7 mouse cellular contexts compared by ENCODE assay signal in genomic region chr8:122676621-122677480, GRCm38 (mm10). TPM values are rescaled to one million over a fixed set of nuclear protein-coding genes. Genes with fewer than 3 reads are reported as not detected.
A peak's percentile ranks its signal among the peaks of the same experiment; 100 is the strongest.
DNase-seq lines count a peak whose midpoint lies in the region; ATAC-seq and TF ChIP-seq lines count a peak whose summit lies in the region.

No protein-coding gene starts in this region.

- peak; percentile 79 to 90 for DNase-seq in heart, adult 18-20 months
- peak; percentile 72 for DNase-seq in kidney, adult 11 months
- peak; percentile 75 for DNase-seq in limb, embryonic 11.5 days (ENCODE audit: low spot score)
- DNase-seq in thymus, postnatal 25 days = peak; percentile 22

- H3K4me1 ChIP-seq in bone marrow, adult 2 months (ENCODE audit: control insufficient read depth, insufficient read depth, low read length) = peaks cover 2% of the 10 kb centered on the region
- H3K4me1 ChIP-seq in limb, embryonic 11.5 days (ENCODE audit: control insufficient read depth, insufficient read depth, low read length) = peaks cover 34% of the 10 kb centered on the region
- peaks cover 79% of the 10 kb centered on the region for H3K4me1 ChIP-seq in midbrain, embryonic 13.5 days (replicated peaks)

- ATAC-seq in common myeloid progenitor, adult 5-6 weeks (replicated peaks; ENCODE audit: low read depth, poor library complexity, severe bottlenecking) = peak; percentile 40
- peak; percentile 55; the same call in 1 of the 2 replicates for ATAC-seq in limb, embryonic 11.5 days (ENCODE audit: insufficient number of reproducible peaks, low FRiP score, low TSS enrichment, low read depth)
- ATAC-seq in midbrain, embryonic 13.5 days = peak; percentile 55

- TF ChIP-seq POLR2A in bone marrow, adult 2 months (IDR thresholded peaks at IDR 0.05; ENCODE audit: borderline replicate concordance, control insufficient read depth, low read depth, low read length) = no peak

- no peak overlapping the region; the same call in 1 of the 2 replicates for H3K27ac ChIP-seq in bone marrow, adult 2 months (ENCODE audit: control insufficient read depth, insufficient read depth, low read depth, low read length, poor library complexity)
- H3K27ac ChIP-seq in limb, embryonic 11.5 days (replicated peaks; ENCODE audit: low read depth, low read length) = peak overlapping the region; percentile 23; the same call in 1 of the 2 replicates
- peak overlapping the region; percentile 96 for H3K27ac ChIP-seq in midbrain, embryonic 13.5 days

- no peaks in the 10 kb centered on the region; the same call in 1 of the 2 replicates for H3K36me3 ChIP-seq in limb, embryonic 11.5 days (ENCODE audit: control insufficient read depth, insufficient read depth, low read length)
- 0 out of 2 replicates have a peak, but pooled peaks cover 8% of the 10 kb centered on the region for H3K36me3 ChIP-seq in midbrain, embryonic 13.5 days

- 35% methylated on average over 16 of the region's 16 CpGs for WGBS in bone marrow, adult 2 months
- 14% methylated on average over 16 of the region's 16 CpGs for WGBS in limb, embryonic 11.5 days
- WGBS in midbrain, embryonic 13.5 days = 13% methylated on average over 16 of the region's 16 CpGs

- peak overlapping the region; percentile 52 for H3K4me3 ChIP-seq in bone marrow, adult 2 months (replicated peaks; ENCODE audit: control insufficient read depth, low read depth, low read length)
- H3K4me3 ChIP-seq in limb, embryonic 11.5 days (ENCODE audit: low read depth, low read length) = peak overlapping the region; percentile 70
- H3K4me3 ChIP-seq in midbrain, embryonic 13.5 days (replicated peaks) = peak overlapping the region; percentile 85

- no peak for TF ChIP-seq CTCF in bone marrow, adult 2 months (IDR thresholded peaks at IDR 0.05; ENCODE audit: control insufficient read depth, insufficient read depth, low read length)

- no peaks in the 10 kb centered on the region for H3K9me3 ChIP-seq in limb, embryonic 11.5 days (ENCODE audit: control insufficient read depth, low read length)
- no peaks in the 10 kb centered on the region for H3K9me3 ChIP-seq in midbrain, embryonic 13.5 days

- H3K9ac ChIP-seq in limb, embryonic 11.5 days (ENCODE audit: low read length) = peak overlapping the region; percentile 73; the same call in 1 of the 2 replicates
- peak overlapping the region; percentile 91 for H3K9ac ChIP-seq in midbrain, embryonic 13.5 days (replicated peaks)

- H3K4me2 ChIP-seq in limb, embryonic 11.5 days (ENCODE audit: low read depth, severe bottlenecking) = peak overlapping the region; percentile 99
- peak overlapping the region; percentile 77 for H3K4me2 ChIP-seq in midbrain, embryonic 13.5 days (replicated peaks)

- peaks cover 23% of the 10 kb centered on the region for H3K27me3 ChIP-seq in limb, embryonic 11.5 days (ENCODE audit: control insufficient read depth, insufficient read depth, low read length)
- H3K27me3 ChIP-seq in midbrain, embryonic 13.5 days = peaks cover 48% of the 10 kb centered on the region

RNA-seq across cellular contexts. Expression of gene Cbfa2t3, which starts 22.1 kb away (rescaled TPM):
- polyA plus RNA-seq in bone marrow, adult 2 months (2011; ENCODE audit: insufficient read depth, insufficient read length, low replicate concordance, missing spikeins) = 16.3 and 58.8 TPM in 2 replicates
- 9.0 and 28.2 TPM in 2 replicates for total RNA-seq in common myeloid progenitor, adult 5-6 weeks (2017)
- total RNA-seq in heart, adult 18-20 months (2021) = 10 to 100 TPM; 18.7 to 20.4 TPM
- 3.3 and 4.5 TPM in 2 replicates for polyA plus RNA-seq in limb, embryonic 11.5 days (2014; fragmentation: Nextera tagmentation; extraction: Ambion mirVana)
- polyA plus RNA-seq in midbrain, embryonic 13.5 days (2015; fragmentation: Nextera tagmentation; extraction: Ambion mirVana) = 20.2 and 20.9 TPM in 2 replicates

RNA-seq across cellular contexts. Expression of gene Pabpn1l, which starts 54.3 kb away (rescaled TPM):
- not detected in 2 replicates for polyA plus RNA-seq in bone marrow, adult 2 months (2011; ENCODE audit: insufficient read depth, insufficient read length, low replicate concordance, missing spikeins)
- not detected in 2 replicates for total RNA-seq in common myeloid progenitor, adult 5-6 weeks (2017)
- total RNA-seq in heart, adult 18-20 months (2021) = not detected
- polyA plus RNA-seq in limb, embryonic 11.5 days (2014; fragmentation: Nextera tagmentation; extraction: Ambion mirVana) = not detected in 2 replicates
- not detected in 2 replicates for polyA plus RNA-seq in midbrain, embryonic 13.5 days (2015; fragmentation: Nextera tagmentation; extraction: Ambion mirVana)

Comparison
In these comparisons a context has a peak if more than half of its experiments do, and no peak if none do; other contexts are left out.
1. DNase-seq: peak in every context shown above with its lines; median percentile 84 in heart, adult 18-20 months; 75 in limb, embryonic 11.5 days; 72 in kidney, adult 11 months; 22 in thymus, postnatal 25 days.